Mouse (Mus musculus): Measurements from ENCODE around the gene Nudt9. TPM values are rescaled to one million over a fixed set of nuclear protein-coding genes. Genes with fewer than 3 reads are reported as not detected.

Nudt9 gene
- polyA plus RNA-seq, 1 experiment from 2014 or later, result 71.7 TPM

DNA sequence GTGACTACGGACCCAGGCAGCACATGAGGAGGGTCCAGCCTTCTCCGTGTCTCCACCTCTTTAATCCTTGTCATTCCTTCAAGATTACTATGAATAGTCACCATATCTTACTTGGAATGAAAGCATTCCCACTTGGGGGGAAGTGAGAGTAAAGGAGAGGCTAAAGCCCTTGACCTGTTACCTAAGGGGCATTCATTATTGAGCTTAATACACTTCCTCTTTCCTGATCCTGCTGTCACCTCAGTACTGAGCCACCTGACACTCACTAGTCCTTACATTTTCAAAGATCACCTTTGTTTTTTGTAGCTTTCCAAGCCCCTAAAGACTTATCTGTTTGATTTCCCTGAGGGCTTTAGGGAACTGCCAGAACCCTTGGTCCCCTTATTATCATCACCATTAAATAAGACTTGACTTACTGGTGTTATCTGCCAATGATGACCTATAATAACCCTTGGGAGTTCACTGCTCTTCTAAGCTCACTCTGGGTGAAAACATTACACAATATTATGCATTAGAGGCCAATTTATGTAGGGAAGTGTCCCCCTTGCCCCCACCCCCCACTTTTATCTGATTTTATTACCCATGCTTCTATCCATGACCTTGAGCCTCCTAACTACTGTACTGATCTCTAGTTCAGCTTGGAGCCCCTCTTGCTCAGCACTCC is 13.5 kb upstream of the Nudt9 start:
- ATAC-seq, result no peak
- Histone ChIP-seq H3K9ac (ENCODE audit: low read depth, low read length) (no peak overlapping the region), H3K4me2 (ENCODE audit: low read length) (no peak overlapping the region), H3K4me1 (ENCODE audit: control insufficient read depth, insufficient read depth, low read depth, low read length) (no peaks in the 10 kb centered on the region), H3K4me3 (ENCODE audit: low read length) (no peak overlapping the region), H3K9me3 (ENCODE audit: control insufficient read depth, low read length) (no peaks in the 10 kb centered on the region), H3K27ac (ENCODE audit: low read depth, low read length) (no peak overlapping the region), H3K36me3 (ENCODE audit: control insufficient read depth, insufficient read depth, low read length) (no peaks in the 10 kb centered on the region), H3K27me3 (replicated peaks; ENCODE audit: control insufficient read depth, insufficient read depth, low read length) (no peaks in the 10 kb centered on the region)
- WGBS, result 87% methylated on average over 2 of the region's 2 CpGs

DNA sequence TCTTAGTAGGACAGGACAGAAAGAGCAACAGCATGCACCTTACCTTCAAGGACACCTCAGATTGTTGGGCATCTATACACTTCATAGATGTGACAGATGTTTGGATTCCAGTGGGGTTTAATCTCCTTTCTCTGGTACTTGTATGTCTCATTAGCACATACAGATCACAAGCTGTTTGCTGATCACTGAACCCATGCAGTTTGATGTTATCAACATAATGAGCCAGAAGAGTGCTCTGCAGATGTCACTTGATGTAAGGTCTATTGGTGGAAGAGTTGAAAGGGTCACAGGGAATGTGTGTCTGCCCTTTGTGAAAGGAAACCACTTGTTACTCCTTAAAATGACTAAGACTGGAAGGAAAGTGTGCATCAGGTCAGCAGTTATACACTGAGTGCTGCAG is 11.0 kb upstream of the Nudt9 start:
- Histone ChIP-seq H3K4me2 (ENCODE audit: low read length) (no peak overlapping the region), H3K9ac (ENCODE audit: low read depth, low read length) (no peak overlapping the region), H3K36me3 (ENCODE audit: control insufficient read depth, insufficient read depth, low read length) (no peaks in the 10 kb centered on the region), H3K9me3 (ENCODE audit: control insufficient read depth, low read length) (no peaks in the 10 kb centered on the region), H3K27me3 (replicated peaks; ENCODE audit: control insufficient read depth, insufficient read depth, low read length) (no peaks in the 10 kb centered on the region), H3K4me3 (ENCODE audit: low read length) (no peak overlapping the region), H3K4me1 (ENCODE audit: control insufficient read depth, insufficient read depth, low read depth, low read length) (no peaks in the 10 kb centered on the region), H3K27ac (ENCODE audit: low read depth, low read length) (no peak overlapping the region)
- no peak for ATAC-seq

DNA sequence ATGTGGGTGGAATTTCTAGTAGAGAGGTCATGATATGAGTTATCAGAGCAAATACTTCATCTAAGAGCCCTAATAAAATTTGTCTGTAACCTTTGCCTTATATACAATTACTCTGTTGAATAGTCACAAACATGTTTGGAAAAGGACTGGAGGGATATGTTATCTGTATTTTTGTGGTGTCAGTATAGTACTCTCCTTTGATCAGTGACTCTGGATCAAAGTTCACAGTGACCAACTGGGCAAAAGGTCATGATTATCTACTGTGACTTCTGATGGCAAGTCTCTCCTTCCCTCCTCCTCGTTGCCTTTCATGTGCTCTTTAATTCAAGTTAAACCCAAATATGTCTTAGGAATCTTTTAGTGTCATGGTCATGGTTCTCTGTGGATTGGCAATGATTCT is 10.3 kb upstream of the Nudt9 start:
- no peaks in the 10 kb centered on the region for H3K27me3 ChIP-seq (replicated peaks; ENCODE audit: control insufficient read depth, insufficient read depth, low read length)
- WGBS, result 73% methylated on average over 1 of the region's 1 CpGs
- H3K9ac ChIP-seq (ENCODE audit: low read depth, low read length), result no peak overlapping the region
- no peak for ATAC-seq
- no peaks in the 10 kb centered on the region for H3K4me1 ChIP-seq (ENCODE audit: control insufficient read depth, insufficient read depth, low read depth, low read length)
- no peak overlapping the region for H3K4me2 ChIP-seq (ENCODE audit: low read length)
- no peaks in the 10 kb centered on the region for H3K9me3 ChIP-seq (ENCODE audit: control insufficient read depth, low read length)
- H3K4me3 ChIP-seq (ENCODE audit: low read length), result no peak overlapping the region
- H3K36me3 ChIP-seq (ENCODE audit: control insufficient read depth, insufficient read depth, low read length), result no peaks in the 10 kb centered on the region
- no peak overlapping the region for H3K27ac ChIP-seq (ENCODE audit: low read depth, low read length)

DNA sequence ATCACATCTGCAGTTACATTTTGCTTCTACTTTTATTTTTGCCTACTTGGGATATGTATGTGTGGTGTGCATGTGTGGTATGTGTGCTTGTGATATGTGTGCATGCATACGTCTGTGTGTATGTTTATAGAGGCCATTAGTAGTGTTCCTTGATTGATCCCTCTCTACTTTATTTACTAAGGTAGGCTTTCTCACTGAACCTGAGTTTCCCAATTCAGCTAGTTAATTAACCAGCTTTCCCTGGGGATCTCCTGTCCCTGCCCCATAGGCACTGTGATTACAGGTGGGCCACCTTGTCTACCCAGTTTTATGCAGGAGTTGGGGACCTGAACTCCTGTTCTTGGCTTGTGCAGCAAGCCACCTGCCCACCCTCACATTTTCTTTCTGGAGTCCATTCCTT is 9.4 kb upstream of the Nudt9 start:
- Histone ChIP-seq H3K9me3 (ENCODE audit: control insufficient read depth, low read length) (no peaks in the 10 kb centered on the region), H3K27ac (ENCODE audit: low read depth, low read length) (no peak overlapping the region), H3K4me2 (ENCODE audit: low read length) (no peak overlapping the region), H3K4me3 (ENCODE audit: low read length) (no peak overlapping the region), H3K36me3 (ENCODE audit: control insufficient read depth, insufficient read depth, low read length) (no peaks in the 10 kb centered on the region), H3K9ac (ENCODE audit: low read depth, low read length) (no peak overlapping the region), H3K27me3 (replicated peaks; ENCODE audit: control insufficient read depth, insufficient read depth, low read length) (no peaks in the 10 kb centered on the region), H3K4me1 (ENCODE audit: control insufficient read depth, insufficient read depth, low read depth, low read length) (no peaks in the 10 kb centered on the region)
- 100% methylated on average over 1 of the region's 1 CpGs for whole genome bisulfite sequencing
- ATAC-seq, result no peak

DNA sequence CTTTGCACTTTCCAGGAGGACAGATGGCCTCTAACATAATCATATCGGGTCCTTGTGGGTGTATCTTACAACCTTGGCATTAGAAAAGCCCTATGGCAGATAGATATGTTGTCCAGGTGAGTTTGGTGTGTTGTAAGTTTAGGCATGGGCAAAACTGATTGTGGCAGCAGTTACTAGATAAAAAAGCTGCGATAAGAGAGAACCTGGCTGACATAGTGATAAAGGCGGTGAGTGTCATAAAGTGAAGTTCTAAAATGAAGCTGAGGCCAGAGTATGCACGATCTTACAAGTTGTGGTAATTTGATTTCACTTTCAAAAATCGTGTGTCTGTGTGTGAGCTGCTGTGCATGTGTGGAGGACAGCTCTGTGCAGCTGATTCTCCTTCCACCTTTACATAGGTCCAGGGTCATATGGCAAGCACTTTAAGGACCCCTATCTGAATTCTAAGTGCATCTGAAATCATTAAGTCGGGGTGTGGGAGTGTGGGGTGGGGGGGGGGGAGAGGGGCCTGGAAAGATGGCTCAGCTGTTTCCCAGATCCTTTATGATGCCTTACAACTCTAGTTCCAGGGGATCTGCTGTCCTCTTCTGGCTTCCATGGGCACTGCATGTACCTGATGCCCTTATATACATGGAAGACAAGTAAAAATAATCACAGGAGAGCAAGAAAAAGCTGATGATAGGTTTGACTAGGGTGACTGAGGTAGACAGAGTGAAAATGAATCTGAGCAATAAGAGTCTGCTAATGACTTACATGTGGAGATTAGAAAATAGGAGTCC is 6.8 kb upstream of the Nudt9 start:
- ATAC-seq, result 0 out of 2 replicates have a peak, but pooled peaks have one; percentile 54
- Histone ChIP-seq H3K9ac (ENCODE audit: low read depth, low read length) (no peak overlapping the region), H3K4me2 (ENCODE audit: low read length) (no peak overlapping the region), H3K4me3 (ENCODE audit: low read length) (no peak overlapping the region), H3K27ac (ENCODE audit: low read depth, low read length) (no peak overlapping the region), H3K36me3 (ENCODE audit: control insufficient read depth, insufficient read depth, low read length) (no peaks in the 10 kb centered on the region), H3K9me3 (ENCODE audit: control insufficient read depth, low read length) (no peaks in the 10 kb centered on the region), H3K27me3 (replicated peaks; ENCODE audit: control insufficient read depth, insufficient read depth, low read length) (no peaks in the 10 kb centered on the region), H3K4me1 (ENCODE audit: control insufficient read depth, insufficient read depth, low read depth, low read length) (no peaks in the 10 kb centered on the region)
- WGBS, result 70% methylated on average over 6 of the region's 6 CpGs

DNA sequence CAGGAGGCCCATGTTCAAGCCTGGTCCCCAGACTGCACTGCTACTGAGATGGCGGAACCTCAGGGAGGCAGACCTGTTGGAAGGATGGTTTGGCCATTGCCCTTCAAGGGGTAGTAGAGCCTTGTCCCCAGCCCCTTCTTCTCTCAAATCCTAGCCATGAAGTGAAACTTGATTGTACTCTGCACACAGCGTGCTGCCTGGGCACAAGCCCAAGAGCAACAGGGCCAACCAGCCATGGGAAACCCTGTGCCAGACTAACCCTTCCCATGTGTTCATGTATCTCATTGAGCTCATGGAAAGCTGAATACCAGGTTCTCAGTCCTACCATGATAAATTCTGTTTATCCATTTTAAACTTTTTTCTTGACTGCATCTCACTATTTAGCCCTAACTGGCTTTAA is 3.2 kb upstream of the Nudt9 start:
- no peak overlapping the region for H3K9ac ChIP-seq (ENCODE audit: low read depth, low read length)

DNA sequence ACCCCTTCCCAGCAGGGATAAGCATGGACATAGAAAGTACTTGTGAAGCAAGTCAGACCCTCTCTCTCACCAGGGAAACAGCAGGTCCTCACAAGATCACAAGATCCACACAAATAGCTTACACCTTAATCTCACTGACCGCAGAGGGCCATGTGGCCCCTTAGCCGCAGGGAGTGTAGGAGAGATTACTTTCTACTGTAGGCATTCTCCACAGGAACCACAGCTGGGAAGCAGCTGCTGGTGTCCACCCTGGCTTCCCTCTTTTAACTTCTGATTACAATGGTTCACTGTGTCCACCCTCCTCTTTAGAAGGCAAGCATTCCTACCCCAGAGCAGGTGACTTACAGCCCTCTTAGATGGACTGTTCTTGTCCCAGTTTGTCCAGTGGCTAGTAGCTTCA is 2.4 kb upstream of the Nudt9 start:
- Histone ChIP-seq H3K27me3 (replicated peaks; ENCODE audit: control insufficient read depth, insufficient read depth, low read length) (no peaks in the 10 kb centered on the region), H3K4me2 (ENCODE audit: low read length) (no peak overlapping the region), H3K9me3 (ENCODE audit: control insufficient read depth, low read length) (no peaks in the 10 kb centered on the region), H3K27ac (ENCODE audit: low read depth, low read length) (no peak overlapping the region), H3K9ac (ENCODE audit: low read depth, low read length) (no peak overlapping the region), H3K36me3 (ENCODE audit: control insufficient read depth, insufficient read depth, low read length) (no peaks in the 10 kb centered on the region), H3K4me3 (ENCODE audit: low read length) (no peak overlapping the region), H3K4me1 (ENCODE audit: control insufficient read depth, insufficient read depth, low read depth, low read length) (peaks cover 14% of the 10 kb centered on the region)
- no peak for ATAC-seq
- 55% methylated on average over 2 of the region's 2 CpGs for WGBS

More for the DNA sequence above, 3.2 kb upstream of the Nudt9 start:
- 95% methylated on average over 2 of the region's 2 CpGs for WGBS
- no peak overlapping the region for H3K4me3 ChIP-seq (ENCODE audit: low read length)
- H3K36me3 ChIP-seq (ENCODE audit: control insufficient read depth, insufficient read depth, low read length), result no peaks in the 10 kb centered on the region
- H3K4me2 ChIP-seq (ENCODE audit: low read length), result no peak overlapping the region
- no peak for ATAC-seq
- peaks cover 9% of the 10 kb centered on the region for H3K4me1 ChIP-seq (ENCODE audit: control insufficient read depth, insufficient read depth, low read depth, low read length)
- no peak overlapping the region for H3K27ac ChIP-seq (ENCODE audit: low read depth, low read length)
- H3K27me3 ChIP-seq (replicated peaks; ENCODE audit: control insufficient read depth, insufficient read depth, low read length), result no peaks in the 10 kb centered on the region
- H3K9me3 ChIP-seq (ENCODE audit: control insufficient read depth, low read length), result no peaks in the 10 kb centered on the region

DNA sequence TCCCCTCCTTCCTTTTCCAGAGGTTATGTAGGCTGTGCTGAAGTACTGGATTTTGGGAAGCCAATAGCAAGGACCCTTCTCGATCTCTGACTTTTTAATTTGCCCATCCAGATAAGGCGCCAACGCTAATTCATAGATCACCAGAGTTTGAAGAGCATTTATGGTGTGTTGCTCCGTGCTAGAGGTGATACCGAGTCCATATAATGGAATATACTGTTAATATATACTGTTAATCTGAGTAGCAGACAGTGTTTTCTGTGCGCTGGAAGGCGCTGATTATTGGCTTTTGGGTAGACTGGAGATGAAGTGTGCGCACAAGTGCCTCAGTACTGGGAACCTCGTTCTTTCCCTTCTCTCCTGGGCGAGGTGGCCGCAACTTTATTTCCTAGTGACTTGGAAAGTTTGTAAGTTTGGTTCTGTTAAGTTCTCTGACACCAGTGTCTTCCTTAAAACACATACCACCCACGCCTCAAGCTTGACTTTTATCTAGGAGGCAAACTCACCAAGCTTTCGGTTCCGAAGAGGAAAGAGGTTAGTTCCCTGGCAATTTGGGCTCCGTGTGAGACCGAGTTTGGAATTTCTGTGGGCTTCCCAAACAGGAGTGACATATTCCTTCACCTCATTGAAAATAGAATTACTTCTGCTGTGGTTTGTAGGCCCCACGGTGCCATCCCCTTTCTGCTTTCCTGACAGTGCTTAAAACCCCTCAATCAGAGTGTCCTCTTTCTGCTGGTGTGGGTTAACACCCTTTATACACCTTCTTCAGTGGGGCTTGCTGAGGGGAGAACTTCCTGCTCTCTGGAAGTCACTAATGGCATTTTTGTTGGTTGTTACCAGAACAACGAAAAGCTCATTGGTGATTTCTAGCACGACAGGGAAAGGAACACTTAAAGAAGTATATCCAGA is 1.3 kb downstream of the Nudt9 start:
- Histone ChIP-seq H3K4me1 (ENCODE audit: control insufficient read depth, insufficient read depth, low read depth, low read length) (peaks cover 14% of the 10 kb centered on the region), H3K9me3 (ENCODE audit: control insufficient read depth, low read length) (no peaks in the 10 kb centered on the region), H3K27me3 (replicated peaks; ENCODE audit: control insufficient read depth, insufficient read depth, low read length) (no peaks in the 10 kb centered on the region), H3K9ac (ENCODE audit: low read depth, low read length) (peak overlapping the region; percentile 91), H3K36me3 (ENCODE audit: control insufficient read depth, insufficient read depth, low read length) (peaks cover 14% of the 10 kb centered on the region), H3K4me3 (ENCODE audit: low read length) (peak overlapping the region; percentile 66), H3K27ac (ENCODE audit: low read depth, low read length) (peak overlapping the region; percentile 84), H3K4me2 (ENCODE audit: low read length) (peak overlapping the region; percentile 86)
- 6% methylated on average over 19 of the region's 19 CpGs for WGBS
- peak; percentile 10 for ATAC-seq

DNA sequence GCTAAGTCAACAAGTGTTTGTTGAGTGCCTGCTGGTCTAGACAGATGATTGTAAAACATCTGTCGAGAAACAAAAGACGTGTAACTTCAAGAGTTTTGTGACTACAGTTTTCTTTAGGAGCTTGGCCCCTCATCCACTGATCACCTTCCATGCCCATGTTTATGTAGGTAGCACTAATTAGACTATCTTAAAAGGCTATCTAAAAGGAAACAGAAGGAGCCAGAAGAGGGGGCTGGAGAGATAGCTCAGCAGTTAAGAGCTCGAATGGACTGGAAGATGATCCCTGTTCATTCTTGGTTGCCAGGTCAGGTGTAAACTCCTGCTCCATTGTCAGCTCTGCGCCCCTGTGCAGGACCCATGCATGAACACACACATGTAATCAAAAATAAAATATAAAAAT is 2.0 kb downstream of the Nudt9 start:
- H3K9ac ChIP-seq (ENCODE audit: low read depth, low read length), result no peak overlapping the region
- no peak overlapping the region for H3K27ac ChIP-seq (ENCODE audit: low read depth, low read length)
- H3K4me2 ChIP-seq (ENCODE audit: low read length), result peak overlapping the region; percentile 86
- no peaks in the 10 kb centered on the region for H3K27me3 ChIP-seq (replicated peaks; ENCODE audit: control insufficient read depth, insufficient read depth, low read length)
- 54% methylated on average over 4 of the region's 4 CpGs for WGBS
- H3K4me1 ChIP-seq (ENCODE audit: control insufficient read depth, insufficient read depth, low read depth, low read length), result peaks cover 14% of the 10 kb centered on the region
- no peaks in the 10 kb centered on the region for H3K9me3 ChIP-seq (ENCODE audit: control insufficient read depth, low read length)
- ATAC-seq, result no peak
- peaks cover 16% of the 10 kb centered on the region for H3K36me3 ChIP-seq (ENCODE audit: control insufficient read depth, insufficient read depth, low read length)
- peak overlapping the region; percentile 66; the same call in 1 of the 2 replicates for H3K4me3 ChIP-seq (ENCODE audit: low read length)
